Mouse (Mus musculus): ENCODE data around the gene Ndufb5.

DNA sequence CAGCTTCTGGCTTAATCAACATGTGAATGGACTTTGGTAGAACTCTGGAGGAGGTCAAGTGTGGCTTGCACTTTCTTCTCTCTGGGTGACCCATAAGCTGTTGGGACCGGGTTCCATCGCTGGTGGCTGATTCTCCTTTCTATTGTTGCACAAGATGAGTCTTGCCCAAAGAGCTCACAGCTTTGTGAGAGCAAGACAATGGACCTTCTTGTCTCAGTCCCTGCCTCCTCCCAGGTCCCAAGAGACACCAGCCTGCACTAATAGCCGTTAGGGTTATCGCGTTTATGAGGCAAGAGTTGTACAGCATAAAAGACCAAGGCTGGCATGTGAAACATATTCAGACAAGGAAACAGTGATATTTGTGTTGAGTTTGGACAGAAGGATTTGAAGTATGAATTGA, 42.6 kb upstream of the Ndufb5 start:
- no peak for TF ChIP-seq CTCF (IDR thresholded peaks at IDR 0.05; ENCODE audit: borderline replicate concordance, extremely low read depth, insufficient read depth, insufficient read length)
- no peak for TF ChIP-seq POLR2A (IDR thresholded peaks at IDR 0.05; ENCODE audit: borderline replicate concordance, extremely low read depth, insufficient read depth, insufficient read length, poor library complexity, severe bottlenecking)

Data from brain, embryonic 14.5 days (tissue).